Mouse (Mus musculus): Measurements from ENCODE around the gene Grik1. TPM values are rescaled to one million over a fixed set of nuclear protein-coding genes. Genes with fewer than 3 reads are reported as not detected.

Gene Grik1
- polyA plus RNA-seq, 3 experiments from 2014 or later, result 0.09 TPM; not detected in 2

DNA sequence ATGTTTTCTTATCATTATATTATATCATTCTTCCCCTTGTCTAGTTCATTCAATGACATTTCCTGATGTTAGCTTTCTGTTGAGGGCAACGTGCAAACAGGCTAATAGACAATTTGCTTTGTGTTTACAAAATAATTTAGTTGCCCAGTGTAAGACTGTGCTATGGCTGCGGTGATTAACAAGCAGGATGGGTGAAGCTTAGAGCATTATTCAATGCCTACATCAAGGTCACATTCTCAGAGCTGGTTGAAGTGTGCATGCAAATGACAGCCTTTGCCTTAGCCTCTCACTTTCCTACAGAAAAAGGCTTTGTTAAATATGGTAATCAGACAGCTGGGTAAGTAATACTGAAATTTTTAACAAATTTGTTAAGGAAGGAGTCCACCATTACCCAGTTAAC lies 438.5 kb downstream of the Grik1 start:
- ATAC-seq, result no peak

DNA sequence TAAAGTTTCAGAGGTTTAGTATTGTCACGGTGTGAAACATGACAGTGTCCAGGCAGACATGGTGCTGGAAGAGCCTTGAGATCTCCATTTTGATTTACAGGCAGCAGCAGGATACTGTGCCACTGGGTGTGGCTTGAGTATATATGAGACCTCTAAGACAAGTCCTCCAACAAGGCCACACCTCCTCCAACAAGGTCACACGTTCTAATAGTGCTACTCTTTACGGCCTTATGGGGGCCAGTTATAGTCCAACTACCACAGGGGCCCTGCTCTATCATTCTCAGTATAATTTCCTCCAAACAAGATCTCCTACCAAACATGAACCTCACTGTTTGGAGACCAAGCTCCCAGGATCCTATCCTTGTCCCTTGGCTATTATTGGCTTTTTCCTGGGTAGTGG lies 441.3 kb downstream of the Grik1 start:
- ATAC-seq, result no peak

Other genes with a start within 250 kb of the Grik1 start
- not detected for gene Cldn17, start 216.7 kb upstream of the Grik1 start, polyA plus RNA-seq (2017; shearing (Covaris generic))